Mouse (Mus musculus): Measurements from ENCODE around the gene Pcca. TPM values are rescaled to one million over a fixed set of nuclear protein-coding genes. Genes with fewer than 3 reads are reported as not detected.

Gene Pcca
- total RNA-seq, 1 experiment, result 12.3 TPM

- Histone ChIP-seq H3K4me1 (ENCODE audit: control insufficient read depth in 2 of 2, insufficient read depth in 2 of 2, low read length in 2 of 2, poor library complexity in 1 of 2) (no peaks in the 10 kb centered on the region), H3K27ac (ENCODE audit: insufficient read depth, low read depth, low read length, poor library complexity, severe bottlenecking) (no peak overlapping the region), H3K4me3 (ENCODE audit: insufficient read depth in 1 of 2, low read depth in 1 of 2, low read length in 2 of 2, poor library complexity in 1 of 2, severe bottlenecking in 1 of 2) (no peak overlapping the region), H3K36me3 (ENCODE audit: control insufficient read depth, insufficient read depth, low read length, poor library complexity, severe bottlenecking) (no peaks in the 10 kb centered on the region), H3K9me3 (ENCODE audit: control insufficient read depth, insufficient read depth, low read depth, low read length) (no peaks in the 10 kb centered on the region), H3K9ac (ENCODE audit: insufficient read depth, low read depth, low read length, poor library complexity, severe bottlenecking) (no peak overlapping the region)
- TF ChIP-seq MAFK (IDR thresholded peaks at IDR 0.05; ENCODE audit: insufficient read depth, low read depth, low read length) (no peak), CHD2 (IDR thresholded peaks at IDR 0.05; ENCODE audit: low read depth, low read length) (no peak), HCFC1 (IDR thresholded peaks at IDR 0.05; ENCODE audit: borderline replicate concordance, insufficient read depth, low read length) (no peak)
- DNase-seq (ENCODE audit: low read depth, low spot score), result no peak
- in situ Hi-C loops (cut with MboI; ENCODE audit: low sequenced_read_pairs in 2 of 2, unreplicated experiment in 2 of 2), result no loop called here
Measured at GRCm38 (mm10) chr14:122788199-122788598, 254.1 kb downstream of the Pcca start.

- DNase-seq (ENCODE audit: low read depth, low spot score), result no peak
- H3K9me3 ChIP-seq (ENCODE audit: control insufficient read depth, insufficient read depth, low read depth, low read length), result no peaks in the 10 kb centered on the region
- TF ChIP-seq ZNF384 (IDR thresholded peaks at IDR 0.05; ENCODE audit: low read depth, low read length) (no peak), CHD2 (IDR thresholded peaks at IDR 0.05; ENCODE audit: low read depth, low read length) (no peak), HCFC1 (IDR thresholded peaks at IDR 0.05; ENCODE audit: borderline replicate concordance, insufficient read depth, low read length) (no peak), ZC3H11A (IDR thresholded peaks at IDR 0.05; ENCODE audit: borderline replicate concordance, low read depth, low read length) (no peak)
- in situ Hi-C loops (cut with MboI; ENCODE audit: low sequenced_read_pairs in 2 of 2, unreplicated experiment in 2 of 2), result no loop called here
- no peak overlapping the region for H3K9ac ChIP-seq (ENCODE audit: insufficient read depth, low read depth, low read length, poor library complexity, severe bottlenecking)
- H3K27ac ChIP-seq (ENCODE audit: insufficient read depth, low read depth, low read length, poor library complexity, severe bottlenecking), result no peak overlapping the region
- H3K36me3 ChIP-seq (ENCODE audit: control insufficient read depth, insufficient read depth, low read length, poor library complexity, severe bottlenecking), result no peaks in the 10 kb centered on the region
- no peak overlapping the region for H3K4me3 ChIP-seq (ENCODE audit: insufficient read depth in 1 of 2, low read depth in 1 of 2, low read length in 2 of 2, poor library complexity in 1 of 2, severe bottlenecking in 1 of 2)
- no peaks in the 10 kb centered on the region; a peak in 1 of 4 replicates for H3K4me1 ChIP-seq (ENCODE audit: control insufficient read depth in 2 of 2, insufficient read depth in 2 of 2, low read length in 2 of 2, poor library complexity in 1 of 2)
Measured at GRCm38 (mm10) chr14:122790111-122790510, 256.0 kb downstream of the Pcca start.

GRCm38 (mm10) chr14:122793368-122793767, 259.2 kb downstream of the Pcca start:
- in situ Hi-C loops (cut with MboI; ENCODE audit: low sequenced_read_pairs in 2 of 2, unreplicated experiment in 2 of 2), result no loop called here
- H3K4me3 ChIP-seq (ENCODE audit: insufficient read depth in 1 of 2, low read depth in 1 of 2, low read length in 2 of 2, poor library complexity in 1 of 2, severe bottlenecking in 1 of 2), result no peak overlapping the region
- no peak for DNase-seq (ENCODE audit: low read depth, low spot score)
- TF ChIP-seq MAFK (IDR thresholded peaks at IDR 0.05; ENCODE audit: insufficient read depth, low read depth, low read length) (peak; percentile 83), CHD2 (IDR thresholded peaks at IDR 0.05; ENCODE audit: low read depth, low read length) (no peak)
- no peak overlapping the region for H3K27ac ChIP-seq (ENCODE audit: insufficient read depth, low read depth, low read length, poor library complexity, severe bottlenecking)
- H3K9me3 ChIP-seq (ENCODE audit: control insufficient read depth, insufficient read depth, low read depth, low read length), result no peaks in the 10 kb centered on the region
- H3K4me1 ChIP-seq (ENCODE audit: control insufficient read depth in 2 of 2, insufficient read depth in 2 of 2, low read length in 2 of 2, poor library complexity in 1 of 2), result no peaks in the 10 kb centered on the region; a peak in 1 of 4 replicates
- no peaks in the 10 kb centered on the region for H3K36me3 ChIP-seq (ENCODE audit: control insufficient read depth, insufficient read depth, low read length, poor library complexity, severe bottlenecking)
- H3K9ac ChIP-seq (ENCODE audit: insufficient read depth, low read depth, low read length, poor library complexity, severe bottlenecking), result no peak overlapping the region

GRCm38 (mm10) chr14:122800296-122800695, 266.2 kb downstream of the Pcca start:
- H3K9ac ChIP-seq (ENCODE audit: insufficient read depth, low read depth, low read length, poor library complexity, severe bottlenecking), result no peak overlapping the region
- no peak for DNase-seq (ENCODE audit: low read depth, low spot score)
- in situ Hi-C loops (cut with MboI; ENCODE audit: low sequenced_read_pairs in 2 of 2, unreplicated experiment in 2 of 2), result no loop called here
- no peaks in the 10 kb centered on the region for H3K36me3 ChIP-seq (ENCODE audit: control insufficient read depth, insufficient read depth, low read length, poor library complexity, severe bottlenecking)
- no peak overlapping the region for H3K27ac ChIP-seq (ENCODE audit: insufficient read depth, low read depth, low read length, poor library complexity, severe bottlenecking)
- H3K9me3 ChIP-seq (ENCODE audit: control insufficient read depth, insufficient read depth, low read depth, low read length), result no peaks in the 10 kb centered on the region
- H3K4me1 ChIP-seq (ENCODE audit: control insufficient read depth in 2 of 2, insufficient read depth in 2 of 2, low read length in 2 of 2, poor library complexity in 1 of 2), result no peaks in the 10 kb centered on the region
- no peak for TF ChIP-seq ZNF384 (IDR thresholded peaks at IDR 0.05; ENCODE audit: low read depth, low read length)
- no peak for TF ChIP-seq HCFC1 (IDR thresholded peaks at IDR 0.05; ENCODE audit: borderline replicate concordance, insufficient read depth, low read length)
- TF ChIP-seq ZC3H11A (IDR thresholded peaks at IDR 0.05; ENCODE audit: borderline replicate concordance, low read depth, low read length), result no peak
- TF ChIP-seq CHD2 (IDR thresholded peaks at IDR 0.05; ENCODE audit: low read depth, low read length), result no peak
- TF ChIP-seq MAFK (IDR thresholded peaks at IDR 0.05; ENCODE audit: insufficient read depth, low read depth, low read length), result no peak
- no peak overlapping the region for H3K4me3 ChIP-seq (ENCODE audit: insufficient read depth in 1 of 2, low read depth in 1 of 2, low read length in 2 of 2, poor library complexity in 1 of 2, severe bottlenecking in 1 of 2)

- Histone ChIP-seq H3K36me3 (ENCODE audit: control insufficient read depth, insufficient read depth, low read length, poor library complexity, severe bottlenecking) (no peaks in the 10 kb centered on the region), H3K9ac (ENCODE audit: insufficient read depth, low read depth, low read length, poor library complexity, severe bottlenecking) (no peak overlapping the region), H3K27ac (ENCODE audit: insufficient read depth, low read depth, low read length, poor library complexity, severe bottlenecking) (no peak overlapping the region), H3K4me3 (ENCODE audit: insufficient read depth in 1 of 2, low read depth in 1 of 2, low read length in 2 of 2, poor library complexity in 1 of 2, severe bottlenecking in 1 of 2) (no peak overlapping the region), H3K4me1 (ENCODE audit: control insufficient read depth in 2 of 2, insufficient read depth in 2 of 2, low read length in 2 of 2, poor library complexity in 1 of 2) (no peaks in the 10 kb centered on the region), H3K9me3 (ENCODE audit: control insufficient read depth, insufficient read depth, low read depth, low read length) (no peaks in the 10 kb centered on the region)
- no peak for DNase-seq (ENCODE audit: low read depth, low spot score)
- in situ Hi-C loops (cut with MboI; ENCODE audit: low sequenced_read_pairs in 2 of 2, unreplicated experiment in 2 of 2), result no loop called here
- TF ChIP-seq CHD2 (IDR thresholded peaks at IDR 0.05; ENCODE audit: low read depth, low read length) (no peak), MAFK (IDR thresholded peaks at IDR 0.05; ENCODE audit: insufficient read depth, low read depth, low read length) (no peak), ZC3H11A (IDR thresholded peaks at IDR 0.05; ENCODE audit: borderline replicate concordance, low read depth, low read length) (no peak), HCFC1 (IDR thresholded peaks at IDR 0.05; ENCODE audit: borderline replicate concordance, insufficient read depth, low read length) (no peak), ZNF384 (IDR thresholded peaks at IDR 0.05; ENCODE audit: low read depth, low read length) (no peak)
Measured at GRCm38 (mm10) chr14:122821002-122821401, 286.9 kb downstream of the Pcca start.

Measured in ES-E14 (cell line).